Mouse (Mus musculus) CD4-positive helper T cell, adult 2 months (primary cell): ENCODE data around the gene Pcgf2.
"Not testable (repeated sequence)": the region's sequence is repeated elsewhere in the genome, so short reads cannot be mapped to it uniquely, and the experiment has no call there.

Experiments used
- DNase-seq: peaks from one replicate; pipeline ENCODE4 v3.0.0-alpha.2; 2012; ENCODE audit warnings: low read depth, missing footprints, low spot score

Gene Pcgf2

DNA sequence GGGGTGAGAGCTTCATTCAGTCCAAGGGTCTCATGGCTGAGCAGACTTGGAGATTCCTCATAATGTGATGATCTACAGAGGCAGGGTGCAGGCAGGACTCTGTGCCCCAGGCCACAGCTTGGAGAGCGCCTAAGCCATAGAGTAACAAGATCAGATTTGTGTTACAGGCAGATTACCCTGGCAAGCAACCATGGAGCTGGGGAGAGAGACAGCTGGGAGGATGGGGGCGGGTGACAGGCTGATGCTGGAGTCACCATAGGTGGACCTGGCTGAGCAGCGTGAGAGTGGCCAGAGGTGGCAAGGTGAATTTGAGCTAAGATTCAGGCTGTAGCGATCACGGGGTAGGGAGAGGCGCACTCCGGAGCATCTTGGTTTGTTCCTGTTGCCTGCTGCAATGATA is 32.1 kb downstream of the Pcgf2 start:
- no peak for DNase-seq

- no peak for DNase-seq
Measured at GRCm38 (mm10) chr11:97666794-97667193, 33.5 kb downstream of the Pcgf2 start.

DNA sequence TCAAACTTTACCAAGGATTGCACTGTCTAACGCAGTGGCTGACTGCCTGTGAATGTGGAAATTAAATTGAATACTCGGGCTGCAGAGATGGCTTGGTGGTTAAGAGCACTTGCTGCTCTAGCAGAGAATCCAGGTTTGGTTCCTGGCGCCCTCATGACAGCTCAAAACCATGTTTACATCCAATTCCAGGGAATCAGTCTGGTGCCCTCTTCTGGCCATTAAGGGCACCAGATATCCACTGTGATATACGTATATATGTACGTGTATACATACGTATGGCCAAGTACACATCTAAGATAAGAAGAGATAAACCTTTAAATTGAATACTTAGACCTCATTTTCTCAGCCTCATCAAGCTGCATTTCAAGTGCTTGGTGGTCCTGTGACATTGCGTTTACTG is 34.1 kb downstream of the Pcgf2 start:
- DNase-seq = peak; percentile 27

- no peak for DNase-seq
Measured at GRCm38 (mm10) chr11:97665431-97665830, 34.9 kb downstream of the Pcgf2 start.

- peak; percentile 68 for DNase-seq
Measured at GRCm38 (mm10) chr11:97664771-97665240, 35.5 kb downstream of the Pcgf2 start.

GRCm38 (mm10) chr11:97664339-97664665 is 36.0 kb downstream of the Pcgf2 start:
- no peak for DNase-seq

DNA sequence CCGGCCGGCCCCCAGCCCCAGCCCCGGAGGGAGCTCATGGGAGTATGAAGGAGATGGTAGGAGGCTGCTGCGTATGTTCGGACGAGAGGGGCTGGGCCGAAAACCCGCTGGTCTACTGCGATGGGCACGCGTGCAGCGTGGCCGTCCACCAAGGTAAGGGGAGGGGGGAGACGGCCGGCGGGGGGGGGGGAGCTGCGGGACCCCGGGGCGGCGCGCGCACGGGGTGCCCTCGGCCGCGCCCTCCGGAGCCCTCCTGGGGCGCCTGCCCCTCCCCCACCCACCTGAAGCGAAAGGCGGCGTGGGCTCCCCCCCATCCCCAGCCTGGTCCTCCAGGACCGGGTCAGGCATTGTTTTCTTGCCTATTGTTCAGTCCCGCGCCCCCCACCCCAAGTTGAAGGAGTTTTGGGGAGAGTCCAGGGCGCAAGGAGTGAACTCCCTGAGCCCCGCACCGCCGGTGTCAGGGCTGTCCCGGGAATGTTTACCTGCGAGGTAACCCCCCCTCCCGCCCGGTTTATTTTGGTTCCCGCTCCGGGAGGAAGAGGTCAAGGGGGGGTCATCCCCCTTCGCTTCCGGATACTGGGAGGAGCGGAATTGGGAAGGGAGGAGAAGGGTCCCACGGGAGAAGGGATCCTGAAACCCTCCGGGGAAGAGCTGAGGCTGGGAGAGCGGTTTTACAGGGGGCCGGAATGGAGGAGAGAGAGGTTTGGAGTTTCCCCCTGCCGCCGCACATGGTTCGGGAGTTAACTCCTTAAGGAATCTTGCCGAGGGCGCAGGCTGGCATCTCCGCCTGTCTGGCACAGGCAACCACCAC is 36.6 kb downstream of the Pcgf2 start:
- peak; percentile 50 for DNase-seq

DNA sequence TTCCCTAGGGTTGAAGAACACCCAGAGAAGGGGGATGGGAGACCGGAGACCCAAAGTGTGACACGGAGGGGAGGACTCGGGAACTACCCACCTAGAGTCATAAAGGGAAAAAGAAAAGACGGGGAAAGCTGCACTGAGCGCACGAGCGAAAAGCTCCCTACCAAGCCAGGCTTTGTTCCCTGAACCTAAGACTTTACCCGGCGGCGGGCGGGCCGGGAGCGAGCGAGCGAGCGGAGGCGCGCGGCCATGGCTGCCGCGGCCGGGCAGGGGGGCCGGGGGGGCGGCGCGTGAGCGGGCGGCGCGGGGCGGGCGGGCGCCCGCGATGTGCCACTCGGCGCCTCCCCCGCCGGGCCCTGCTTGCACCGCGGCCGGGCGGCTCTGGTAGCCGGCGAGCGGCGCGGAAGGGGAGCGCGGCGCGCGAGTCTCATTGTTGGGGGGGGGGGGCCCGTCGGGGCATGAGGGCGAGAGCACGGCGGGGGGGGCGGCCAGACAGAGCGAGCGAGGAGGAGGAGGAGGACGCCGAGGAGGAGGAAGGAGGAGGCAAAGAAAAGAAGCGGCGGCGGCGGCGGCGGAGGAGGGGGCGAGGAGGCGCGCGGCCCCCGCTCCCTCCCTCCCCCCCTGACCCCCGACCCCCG is 37.3 kb downstream of the Pcgf2 start, which contains the start of gene Mllt6:
Gene Mllt6 (plus strand): TSS at position 522 of the 635 bp plus-strand sequence.
- DNase-seq = peak; percentile 82

GRCm38 (mm10) chr11:97662207-97662892 is 37.9 kb downstream of the Pcgf2 start:
- DNase-seq = peak; percentile 87

- DNase-seq = peak; percentile 77
Measured at GRCm38 (mm10) chr11:97661648-97662133, 38.6 kb downstream of the Pcgf2 start.

- DNase-seq = no peak
Measured at GRCm38 (mm10) chr11:97660734-97661647, 39.3 kb downstream of the Pcgf2 start.

- DNase-seq = peak; percentile 89
Measured at GRCm38 (mm10) chr11:97659990-97660714, 40.1 kb downstream of the Pcgf2 start.

- peak; percentile 79 for DNase-seq
Measured at GRCm38 (mm10) chr11:97659267-97659989, 40.9 kb downstream of the Pcgf2 start.

DNA sequence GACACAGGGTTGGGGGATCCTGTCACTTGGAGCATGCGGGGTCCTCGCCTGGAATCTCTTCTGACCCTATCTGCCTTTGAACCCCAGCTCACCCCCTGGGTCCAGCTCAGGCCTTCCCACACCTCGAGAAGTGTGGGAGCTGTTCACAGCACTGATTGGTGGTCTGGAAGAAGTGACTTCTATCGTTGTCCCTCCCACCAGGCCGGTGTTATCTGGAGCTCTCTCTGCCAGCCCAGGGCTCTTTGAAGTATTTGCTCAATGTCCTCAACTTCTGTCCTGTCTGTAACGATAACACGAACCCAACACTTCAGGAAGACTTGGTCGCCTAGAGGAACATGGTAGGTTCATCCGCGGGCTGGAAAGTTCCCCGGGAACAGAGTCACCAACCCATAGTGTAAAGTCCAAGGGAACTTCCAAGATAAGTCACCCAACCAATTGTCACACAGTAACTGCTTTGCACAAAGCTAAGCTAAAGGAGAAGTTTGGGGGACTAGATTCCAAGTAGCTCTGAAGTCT is 41.5 kb downstream of the Pcgf2 start:
- DNase-seq = no peak

GRCm38 (mm10) chr11:97657967-97658366 is 42.3 kb downstream of the Pcgf2 start:
- DNase-seq = not testable (repeated sequence)

GRCm38 (mm10) chr11:97657184-97657945 is 42.9 kb downstream of the Pcgf2 start:
- DNase-seq = no peak

GRCm38 (mm10) chr11:97656269-97656971 is 43.9 kb downstream of the Pcgf2 start:
- no peak for DNase-seq

GRCm38 (mm10) chr11:97654210-97654609 is 46.1 kb downstream of the Pcgf2 start:
- DNase-seq = no peak
